Mouse (Mus musculus): Measurements from ENCODE around the gene Hid1.
"Not testable (repeated sequence)": the region's sequence is repeated elsewhere in the genome, so short reads cannot be mapped to it uniquely, and the experiment has no call there.

The Hid1 gene

GRCm38 (mm10) chr11:115367395-115367944 lies at the start of gene Hid1:
TSS of gene Hid1 (minus strand) at chr11:115367756.
- DNase-seq (ENCODE audit: low spot score): peak; percentile 85

- no peak for DNase-seq (ENCODE audit: low spot score)
Measured at GRCm38 (mm10) chr11:115409556-115409955, 42.0 kb upstream of the Hid1 start.

GRCm38 (mm10) chr11:115408266-115408920 lies 40.8 kb upstream of the Hid1 start:
- DNase-seq (ENCODE audit: low spot score): no peak

GRCm38 (mm10) chr11:115406858-115407401 lies 39.4 kb upstream of the Hid1 start:
- no peak for DNase-seq (ENCODE audit: low spot score)

- no peak for DNase-seq (ENCODE audit: low spot score)
Measured at GRCm38 (mm10) chr11:115405723-115406122, 38.2 kb upstream of the Hid1 start.

GRCm38 (mm10) chr11:115403338-115404124 lies 36.0 kb upstream of the Hid1 start, which contains the start of gene Mrpl58:
TSS of gene Mrpl58 (plus strand) at chr11:115403752.
- peak; percentile 85 for DNase-seq (ENCODE audit: low spot score)

GRCm38 (mm10) chr11:115400630-115401391 lies 33.3 kb upstream of the Hid1 start:
- DNase-seq (ENCODE audit: low spot score): no peak

- no peak for DNase-seq (ENCODE audit: low spot score)
Measured at GRCm38 (mm10) chr11:115400126-115400525, 32.6 kb upstream of the Hid1 start.

GRCm38 (mm10) chr11:115398085-115398484 lies 30.5 kb upstream of the Hid1 start:
- DNase-seq (ENCODE audit: low spot score): no peak

- no peak for DNase-seq (ENCODE audit: low spot score)
Measured at GRCm38 (mm10) chr11:115393721-115394325, 26.3 kb upstream of the Hid1 start.

GRCm38 (mm10) chr11:115391358-115391757 lies 23.8 kb upstream of the Hid1 start:
- DNase-seq (ENCODE audit: low spot score): no peak

GRCm38 (mm10) chr11:115386859-115387258 lies 19.3 kb upstream of the Hid1 start:
- DNase-seq (ENCODE audit: low spot score): not testable (repeated sequence)

- no peak for DNase-seq (ENCODE audit: low spot score)
Measured at GRCm38 (mm10) chr11:115384587-115384986, 17.0 kb upstream of the Hid1 start.

- peak; percentile 51 for DNase-seq (ENCODE audit: low spot score)
Measured at GRCm38 (mm10) chr11:115383701-115384474, 16.3 kb upstream of the Hid1 start.

- no peak for DNase-seq (ENCODE audit: low spot score)
Measured at GRCm38 (mm10) chr11:115382891-115383290, 15.3 kb upstream of the Hid1 start.

GRCm38 (mm10) chr11:115381743-115382539 lies 14.4 kb upstream of the Hid1 start, which contains the start of gene Cdr2l:
TSS of gene Cdr2l (plus strand) at chr11:115381916.
- peak; percentile 95 for DNase-seq (ENCODE audit: low spot score)

- DNase-seq (ENCODE audit: low spot score): no peak
Measured at GRCm38 (mm10) chr11:115381276-115381675, 13.7 kb upstream of the Hid1 start.

GRCm38 (mm10) chr11:115377854-115378253 lies 10.3 kb upstream of the Hid1 start:
- DNase-seq (ENCODE audit: low spot score): no peak

- DNase-seq (ENCODE audit: low spot score): no peak
Measured at GRCm38 (mm10) chr11:115377254-115377653, 9.7 kb upstream of the Hid1 start.

GRCm38 (mm10) chr11:115376722-115377121 lies 9.2 kb upstream of the Hid1 start:
- no peak for DNase-seq (ENCODE audit: low spot score)
